Mouse (Mus musculus): ENCODE results near the gene Zfp652. TPM values are rescaled to one million over a fixed set of nuclear protein-coding genes. Genes with fewer than 3 reads are reported as not detected.
A peak's percentile ranks its signal among the peaks of the same experiment; 100 is the strongest.

Gene Zfp652
- polyA plus RNA-seq, 1 experiment from 2014 or later = 14.8 TPM

GRCm38 (mm10) chr11:95688981-95689380 lies 23.5 kb upstream of the Zfp652 start:
- Histone ChIP-seq H3K36me3 (ENCODE audit: insufficient read depth, low read length) (no peaks in the 10 kb centered on the region), H3K9me3 (replicated peaks; ENCODE audit: low read length) (no peaks in the 10 kb centered on the region), H3K4me2 (ENCODE audit: low read length) (no peak overlapping the region), H3K27me3 (ENCODE audit: insufficient read depth, low read length) (no peaks in the 10 kb centered on the region), H3K4me1 (replicated peaks; ENCODE audit: insufficient read depth, low read length) (0 out of 2 replicates have a peak, but pooled peaks cover 3% of the 10 kb centered on the region), H3K9ac (ENCODE audit: low read depth, low read length) (no peak overlapping the region), H3K4me3 (replicated peaks; ENCODE audit: low read depth, low read length) (no peak overlapping the region), H3K27ac (peak overlapping the region; percentile 75)
- no peak for TF ChIP-seq CTCF (IDR thresholded peaks at IDR 0.05; ENCODE audit: low read depth)
- ATAC-seq (replicated peaks; ENCODE audit: low FRiP score, low read depth) = no peak
- DNase-seq (ENCODE audit: low spot score) = no peak
- WGBS = 52% methylated on average over 7 of the region's 7 CpGs

DNA sequence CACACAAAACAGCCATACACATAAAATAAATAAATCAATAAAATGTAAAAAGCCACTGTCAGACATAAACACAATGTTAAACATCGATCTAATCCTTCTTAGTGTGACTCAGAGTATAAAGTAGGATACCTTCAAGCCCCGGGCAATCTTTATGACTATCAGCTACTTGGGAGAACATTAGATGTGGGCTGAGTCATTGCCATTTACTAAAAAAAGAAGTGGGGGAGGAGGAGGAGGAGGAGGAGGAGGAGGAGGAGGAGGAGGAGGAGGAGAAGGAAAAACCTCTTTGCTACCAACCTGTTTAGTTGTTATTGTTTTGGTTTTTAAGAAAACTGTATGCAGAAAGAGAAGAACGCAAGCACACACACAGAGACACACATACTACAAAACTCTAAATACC lies 22.9 kb upstream of the Zfp652 start:
- no peak overlapping the region for H3K9ac ChIP-seq (ENCODE audit: low read depth, low read length)
- 0 out of 2 replicates have a peak, but pooled peaks cover 3% of the 10 kb centered on the region for H3K4me1 ChIP-seq (replicated peaks; ENCODE audit: insufficient read depth, low read length)
- WGBS = 78% methylated on average over 3 of the region's 3 CpGs
- no peaks in the 10 kb centered on the region for H3K36me3 ChIP-seq (ENCODE audit: insufficient read depth, low read length)
- no peak for TF ChIP-seq CTCF (IDR thresholded peaks at IDR 0.05; ENCODE audit: low read depth)
- no peaks in the 10 kb centered on the region for H3K27me3 ChIP-seq (ENCODE audit: insufficient read depth, low read length)
- no peak overlapping the region for H3K4me2 ChIP-seq (ENCODE audit: low read length)
- ATAC-seq (replicated peaks; ENCODE audit: low FRiP score, low read depth) = no peak
- no peak overlapping the region for H3K4me3 ChIP-seq (replicated peaks; ENCODE audit: low read depth, low read length)
- H3K27ac ChIP-seq = 0 out of 2 replicates have a peak overlapping the region, but pooled peaks have one; percentile 75
- DNase-seq (ENCODE audit: low spot score) = no peak
- H3K9me3 ChIP-seq (replicated peaks; ENCODE audit: low read length) = no peaks in the 10 kb centered on the region

GRCm38 (mm10) chr11:95698541-95698940 lies 13.9 kb upstream of the Zfp652 start:
- TF ChIP-seq CTCF (IDR thresholded peaks at IDR 0.05; ENCODE audit: low read depth) = no peak
- H3K4me2 ChIP-seq (ENCODE audit: low read length) = no peak overlapping the region
- H3K27ac ChIP-seq = no peak overlapping the region
- DNase-seq (ENCODE audit: low spot score) = no peak
- H3K4me1 ChIP-seq (replicated peaks; ENCODE audit: insufficient read depth, low read length) = no peaks in the 10 kb centered on the region
- H3K9ac ChIP-seq (ENCODE audit: low read depth, low read length) = no peak overlapping the region
- no peaks in the 10 kb centered on the region for H3K27me3 ChIP-seq (ENCODE audit: insufficient read depth, low read length)
- no peak overlapping the region for H3K4me3 ChIP-seq (replicated peaks; ENCODE audit: low read depth, low read length)
- H3K9me3 ChIP-seq (replicated peaks; ENCODE audit: low read length) = no peaks in the 10 kb centered on the region
- no peaks in the 10 kb centered on the region for H3K36me3 ChIP-seq (ENCODE audit: insufficient read depth, low read length)
- ATAC-seq (replicated peaks; ENCODE audit: low FRiP score, low read depth) = no peak
- 68% methylated on average over 5 of the region's 5 CpGs for WGBS

- no peak overlapping the region for H3K27ac ChIP-seq
- no peaks in the 10 kb centered on the region for H3K4me1 ChIP-seq (replicated peaks; ENCODE audit: insufficient read depth, low read length)
- H3K9me3 ChIP-seq (replicated peaks; ENCODE audit: low read length) = no peaks in the 10 kb centered on the region
- no peak for TF ChIP-seq CTCF (IDR thresholded peaks at IDR 0.05; ENCODE audit: low read depth)
- H3K4me3 ChIP-seq (replicated peaks; ENCODE audit: low read depth, low read length) = no peak overlapping the region
- whole genome bisulfite sequencing = 84% methylated on average over 13 of the region's 13 CpGs
- no peaks in the 10 kb centered on the region for H3K27me3 ChIP-seq (ENCODE audit: insufficient read depth, low read length)
- H3K9ac ChIP-seq (ENCODE audit: low read depth, low read length) = no peak overlapping the region
- H3K4me2 ChIP-seq (ENCODE audit: low read length) = no peak overlapping the region
- DNase-seq (ENCODE audit: low spot score) = no peak
- no peaks in the 10 kb centered on the region for H3K36me3 ChIP-seq (ENCODE audit: insufficient read depth, low read length)
- no peak for ATAC-seq (replicated peaks; ENCODE audit: low FRiP score, low read depth)
These were observed 11.4 kb upstream of the Zfp652 start for GRCm38 (mm10) chr11:95700778-95701739.

DNA sequence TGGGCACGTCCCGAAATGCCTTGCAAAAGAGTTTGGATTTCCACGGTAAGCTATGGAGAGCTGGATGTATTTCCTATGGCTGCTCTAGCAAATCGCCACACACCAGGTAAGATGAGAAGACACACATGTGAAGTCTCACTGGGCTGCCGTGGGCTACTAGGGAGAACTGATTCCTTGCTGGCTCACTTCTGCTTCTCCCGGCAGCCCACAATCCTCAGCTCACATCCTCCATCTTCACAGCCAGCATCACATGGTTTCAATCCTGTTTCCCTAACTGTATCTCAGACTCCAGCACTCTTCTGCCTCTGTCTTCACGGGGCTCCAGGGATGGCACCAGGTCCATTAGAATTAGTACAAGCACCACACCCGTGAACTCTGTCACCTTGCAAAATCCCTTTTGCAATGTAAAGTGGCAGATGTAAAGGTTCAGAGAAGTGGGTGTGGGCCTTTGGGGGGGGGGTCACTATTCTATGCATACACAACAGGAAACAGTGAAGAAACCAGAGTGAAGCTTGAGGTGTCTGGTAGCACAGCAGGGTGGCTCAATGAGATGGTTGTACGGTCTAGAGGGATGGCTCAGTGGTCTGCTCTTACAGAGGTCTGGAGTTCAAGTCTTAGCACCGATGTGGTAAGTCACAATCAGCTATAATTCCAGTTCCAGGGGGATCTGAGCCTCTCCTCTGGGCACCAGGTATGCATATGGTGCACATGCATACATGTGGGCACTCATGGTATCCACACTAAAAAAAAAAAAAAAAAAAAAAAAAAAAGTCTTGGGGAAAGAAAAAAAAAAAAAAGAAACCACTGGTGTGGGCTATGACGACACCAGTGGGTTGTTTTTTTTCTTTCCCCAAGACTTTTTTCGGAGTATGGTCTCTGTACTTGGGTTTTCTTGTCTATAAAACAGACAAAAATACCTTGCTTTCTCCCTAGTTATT lies 8.2 kb upstream of the Zfp652 start:
- H3K9me3 ChIP-seq (replicated peaks; ENCODE audit: low read length) = no peaks in the 10 kb centered on the region
- H3K4me3 ChIP-seq (replicated peaks; ENCODE audit: low read depth, low read length) = no peak overlapping the region
- no peak for DNase-seq (ENCODE audit: low spot score)
- H3K4me2 ChIP-seq (ENCODE audit: low read length) = no peak overlapping the region
- H3K4me1 ChIP-seq (replicated peaks; ENCODE audit: insufficient read depth, low read length) = no peaks in the 10 kb centered on the region
- no peak overlapping the region for H3K27ac ChIP-seq
- no peaks in the 10 kb centered on the region for H3K36me3 ChIP-seq (ENCODE audit: insufficient read depth, low read length)
- TF ChIP-seq CTCF (IDR thresholded peaks at IDR 0.05; ENCODE audit: low read depth) = no peak
- H3K27me3 ChIP-seq (ENCODE audit: insufficient read depth, low read length) = no peaks in the 10 kb centered on the region
- no peak overlapping the region for H3K9ac ChIP-seq (ENCODE audit: low read depth, low read length)
- WGBS = 88% methylated on average over 12 of the region's 12 CpGs
- ATAC-seq (replicated peaks; ENCODE audit: low FRiP score, low read depth) = no peak

DNA sequence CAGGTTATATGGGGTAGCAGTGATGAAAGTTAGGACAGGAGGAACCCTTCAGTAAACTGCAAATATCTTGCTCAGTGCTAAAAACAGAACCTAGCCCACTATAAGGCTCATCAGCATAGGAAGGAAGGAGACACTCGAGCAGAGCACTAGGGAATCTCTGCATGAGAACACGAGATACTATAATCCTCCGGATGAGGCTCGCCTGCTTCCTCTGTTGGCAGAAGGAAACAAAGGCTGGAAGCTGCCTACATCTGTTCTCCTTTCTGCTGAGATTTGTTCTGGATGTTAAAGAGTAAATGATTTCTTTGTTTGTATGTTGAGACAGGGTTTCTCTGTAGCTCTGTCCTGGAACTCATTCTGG lies 7.5 kb upstream of the Zfp652 start:
- Histone ChIP-seq H3K4me2 (ENCODE audit: low read length) (no peak overlapping the region), H3K27me3 (ENCODE audit: insufficient read depth, low read length) (no peaks in the 10 kb centered on the region), H3K36me3 (ENCODE audit: insufficient read depth, low read length) (no peaks in the 10 kb centered on the region), H3K27ac (no peak overlapping the region), H3K4me1 (replicated peaks; ENCODE audit: insufficient read depth, low read length) (no peaks in the 10 kb centered on the region), H3K9ac (ENCODE audit: low read depth, low read length) (no peak overlapping the region), H3K9me3 (replicated peaks; ENCODE audit: low read length) (no peaks in the 10 kb centered on the region), H3K4me3 (replicated peaks; ENCODE audit: low read depth, low read length) (no peak overlapping the region)
- DNase-seq (ENCODE audit: low spot score) = peak; percentile 8
- TF ChIP-seq CTCF (IDR thresholded peaks at IDR 0.05; ENCODE audit: low read depth) = no peak
- 63% methylated on average over 4 of the region's 4 CpGs for WGBS
- no peak for ATAC-seq (replicated peaks; ENCODE audit: low FRiP score, low read depth)

All from kidney, postnatal 0 days (tissue).